Mouse (Mus musculus) CD4-positive, CD25-positive, alpha-beta regulatory T cell, adult 2 months (primary cell): ENCODE data around the gene Syn3.
A peak's percentile ranks its signal among the peaks of the same experiment; 100 is the strongest.

Experiments used
- DNase-seq: peaks from one replicate; pipeline ENCODE4 v3.0.0-alpha.2; 2012; ENCODE audit warnings: low read depth, low spot score

Gene Syn3

GRCm38 (mm10) chr10:86216836-86217235 is 281.9 kb downstream of the Syn3 start:
- no peak for DNase-seq

- no peak for DNase-seq
These were observed 286.6 kb downstream of the Syn3 start for GRCm38 (mm10) chr10:86212062-86212461.

- DNase-seq, result no peak
These were observed 294.8 kb downstream of the Syn3 start for GRCm38 (mm10) chr10:86203915-86204314.

- DNase-seq, result no peak
These were observed 295.5 kb downstream of the Syn3 start for GRCm38 (mm10) chr10:86203175-86203574.

GRCm38 (mm10) chr10:86201826-86202225 is 296.9 kb downstream of the Syn3 start:
- DNase-seq, result no peak

GRCm38 (mm10) chr10:86201006-86201405 is 297.7 kb downstream of the Syn3 start:
- no peak for DNase-seq

- no peak for DNase-seq
These were observed 302.2 kb downstream of the Syn3 start for GRCm38 (mm10) chr10:86196414-86197025.

GRCm38 (mm10) chr10:86194722-86195121 is 304.0 kb downstream of the Syn3 start:
- DNase-seq, result no peak

- DNase-seq, result no peak
These were observed 304.7 kb downstream of the Syn3 start for GRCm38 (mm10) chr10:86193863-86194434.

GRCm38 (mm10) chr10:86188614-86189013 is 310.1 kb downstream of the Syn3 start:
- DNase-seq, result no peak

GRCm38 (mm10) chr10:86187881-86188280 is 310.8 kb downstream of the Syn3 start:
- DNase-seq, result no peak

GRCm38 (mm10) chr10:86183148-86183885 is 315.4 kb downstream of the Syn3 start:
- no peak for DNase-seq

- peak; percentile 38 for DNase-seq
These were observed 316.4 kb downstream of the Syn3 start for GRCm38 (mm10) chr10:86182183-86182805.

GRCm38 (mm10) chr10:86176411-86176810 is 322.3 kb downstream of the Syn3 start:
- no peak for DNase-seq

GRCm38 (mm10) chr10:86174017-86174416 is 324.7 kb downstream of the Syn3 start:
- no peak for DNase-seq

- no peak for DNase-seq
These were observed 325.4 kb downstream of the Syn3 start for GRCm38 (mm10) chr10:86173284-86173683.

GRCm38 (mm10) chr10:86171246-86171645 is 327.4 kb downstream of the Syn3 start:
- no peak for DNase-seq

- DNase-seq, result no peak
These were observed 330.6 kb downstream of the Syn3 start for GRCm38 (mm10) chr10:86168084-86168483.

- no peak for DNase-seq
These were observed 331.8 kb downstream of the Syn3 start for GRCm38 (mm10) chr10:86166854-86167268.

- no peak for DNase-seq
These were observed 334.6 kb downstream of the Syn3 start for GRCm38 (mm10) chr10:86164098-86164497.

- no peak for DNase-seq
These were observed 336.9 kb downstream of the Syn3 start for GRCm38 (mm10) chr10:86161783-86162271.

- DNase-seq, result no peak
These were observed 340.3 kb downstream of the Syn3 start for GRCm38 (mm10) chr10:86158198-86158899.
